Mouse (Mus musculus): Measurements from ENCODE around the gene Npw.

The Npw gene

DNA sequence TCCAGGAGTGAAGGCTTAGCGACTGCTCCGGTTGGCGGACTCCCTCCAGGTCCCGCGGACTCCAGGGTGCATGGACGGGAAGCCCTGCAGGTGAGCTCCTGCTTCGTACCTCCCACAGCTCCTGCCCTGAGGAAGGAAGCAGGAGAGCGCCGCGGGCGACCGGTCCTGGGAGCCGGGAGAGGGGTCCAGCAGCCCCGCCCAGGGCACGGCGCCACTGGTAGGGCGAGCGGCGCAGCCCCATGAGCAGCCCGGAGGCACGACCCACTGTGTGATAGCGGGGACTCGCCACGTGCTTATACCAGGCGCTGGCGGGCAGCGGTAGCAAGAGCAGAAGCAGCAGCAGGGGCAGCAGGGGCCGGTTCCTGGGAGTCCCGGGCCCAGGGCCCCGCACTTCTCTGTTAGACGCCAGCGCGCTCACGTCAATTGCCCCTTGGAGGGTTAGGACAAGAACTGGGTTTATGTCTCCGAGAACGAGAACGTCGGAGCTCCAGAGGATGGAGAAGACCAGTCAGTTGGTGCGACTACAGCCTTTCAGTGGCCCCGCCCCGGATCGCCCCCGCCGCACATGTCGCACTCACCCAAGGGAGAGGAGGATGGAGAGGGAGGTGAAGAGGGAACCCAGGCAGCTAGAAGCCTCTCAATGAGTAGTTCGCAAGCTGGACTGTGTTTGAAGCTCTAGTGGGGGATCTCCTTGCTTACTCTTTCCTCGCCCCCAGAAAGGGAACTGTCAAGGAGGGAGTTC lies at the start of gene Npw:
Npw (minus strand) TSS at position 441 of the 742 bp plus-strand sequence.
- DNase-seq (ENCODE audit: low spot score) = no peak

DNA sequence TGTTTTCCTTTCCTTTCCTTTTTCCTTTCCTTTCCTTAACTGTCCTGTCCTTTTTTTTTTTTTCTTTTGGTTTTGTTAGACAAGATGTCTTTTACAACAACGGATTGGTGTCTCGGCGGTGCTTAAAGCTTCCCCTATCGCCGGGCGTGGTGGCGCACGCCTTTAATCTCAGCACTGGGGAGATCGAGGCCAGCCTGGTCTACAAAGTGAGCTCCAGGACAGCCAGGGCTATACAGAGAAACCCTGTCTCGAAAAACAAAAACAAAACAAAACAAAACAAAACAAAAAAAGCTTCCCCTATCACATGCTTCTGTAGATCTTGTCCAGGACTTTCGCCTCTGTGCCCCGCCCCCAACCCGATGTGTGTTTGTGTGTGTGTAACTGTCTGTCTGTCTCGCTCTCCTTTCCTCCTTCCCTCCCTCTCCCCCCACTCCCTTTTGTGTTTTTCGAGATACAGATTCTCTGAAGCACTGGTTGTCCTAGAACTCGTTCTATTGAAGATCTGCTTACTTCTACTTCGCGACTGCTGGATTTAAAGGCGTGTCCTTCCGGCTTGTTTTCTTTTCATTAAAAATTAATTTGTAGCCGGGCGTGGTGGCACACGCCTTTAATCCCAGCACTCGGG lies 49.7 kb upstream of the Npw start:
- DNase-seq (ENCODE audit: low spot score) = no peak

- DNase-seq (ENCODE audit: low spot score) = peak; percentile 94
Measured at GRCm38 (mm10) chr17:24706982-24707800, 48.9 kb upstream of the Npw start, which contains the start of gene Tbl3. Gene Tbl3 (minus strand): TSS chr17:24707660.

GRCm38 (mm10) chr17:24705821-24706220 lies 47.6 kb upstream of the Npw start:
- DNase-seq (ENCODE audit: low spot score) = no peak

DNA sequence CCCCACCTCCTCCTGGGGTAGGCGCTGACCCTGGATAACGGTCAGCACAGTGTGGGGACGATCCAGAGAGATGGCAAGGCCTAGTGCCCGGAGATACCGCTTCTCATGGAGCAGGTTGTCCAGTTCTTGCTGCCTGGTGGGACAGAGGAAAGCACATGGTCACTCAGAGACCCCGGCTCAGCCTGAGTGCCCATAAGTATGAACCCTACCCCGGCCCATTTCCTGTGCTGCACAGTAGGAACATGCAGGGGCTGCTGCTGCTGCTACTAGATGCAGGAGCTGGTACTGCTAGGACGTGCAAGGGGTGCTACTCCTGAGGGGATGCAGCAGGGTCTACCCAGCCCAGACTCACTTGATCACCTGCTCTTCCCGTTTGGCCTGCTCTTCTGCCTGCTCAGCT lies 43.0 kb upstream of the Npw start:
- no peak for DNase-seq (ENCODE audit: low spot score)

GRCm38 (mm10) chr17:24699473-24699872 lies 41.2 kb upstream of the Npw start:
- no peak for DNase-seq (ENCODE audit: low spot score)

DNA sequence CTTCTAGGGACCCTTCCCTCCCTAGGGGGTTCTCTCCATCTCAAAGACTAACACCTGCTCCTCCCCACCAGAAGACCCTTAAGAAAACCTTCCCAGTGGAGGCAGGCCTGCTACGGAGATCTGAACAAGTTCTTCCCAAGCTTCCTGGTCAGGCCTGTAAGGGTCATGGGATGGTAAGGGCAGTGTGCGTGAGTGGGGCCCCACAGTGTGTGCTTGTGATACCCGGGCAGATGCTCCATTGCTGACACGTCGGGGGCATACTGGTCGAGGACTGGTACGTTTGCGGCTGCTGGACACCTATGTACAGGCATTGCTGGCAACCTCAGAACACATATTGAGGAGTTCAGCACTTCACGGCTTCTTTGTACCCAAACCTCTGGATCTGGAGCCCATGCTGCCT lies 40.5 kb upstream of the Npw start:
- no peak for DNase-seq (ENCODE audit: low spot score)

GRCm38 (mm10) chr17:24697985-24698384 lies 39.7 kb upstream of the Npw start:
- no peak for DNase-seq (ENCODE audit: low spot score)

GRCm38 (mm10) chr17:24696011-24696697 lies 37.9 kb upstream of the Npw start, which contains the start of the genes Gfer and Noxo1:
Gene Gfer (minus strand): TSS chr17:24696156.
Gene Noxo1 (plus strand): TSS chr17:24696234.
- DNase-seq (ENCODE audit: low spot score) = peak; percentile 81

- no peak for DNase-seq (ENCODE audit: low spot score)
Measured at GRCm38 (mm10) chr17:24695326-24696010, 37.2 kb upstream of the Npw start.

DNA sequence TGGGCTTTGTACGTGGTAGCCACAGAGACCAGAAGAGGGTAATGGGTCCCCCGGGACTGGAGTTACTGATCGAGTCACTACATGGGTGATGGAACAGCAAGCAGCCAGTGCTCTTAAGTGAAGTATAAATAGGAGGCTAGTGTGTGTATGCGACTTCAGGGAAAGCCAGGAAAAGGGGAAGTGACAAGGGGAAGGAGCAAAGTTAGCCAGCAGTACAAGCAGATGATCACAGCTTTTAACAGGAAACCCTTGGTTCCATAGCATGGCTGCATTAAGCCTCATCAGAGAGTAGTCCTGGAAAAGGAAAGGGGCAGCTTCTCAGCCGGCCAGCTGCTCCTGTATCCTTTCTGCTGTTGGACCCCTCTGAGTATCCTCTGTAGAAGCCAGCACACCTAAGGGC lies 34.1 kb upstream of the Npw start:
- no peak for DNase-seq (ENCODE audit: low spot score)

DNA sequence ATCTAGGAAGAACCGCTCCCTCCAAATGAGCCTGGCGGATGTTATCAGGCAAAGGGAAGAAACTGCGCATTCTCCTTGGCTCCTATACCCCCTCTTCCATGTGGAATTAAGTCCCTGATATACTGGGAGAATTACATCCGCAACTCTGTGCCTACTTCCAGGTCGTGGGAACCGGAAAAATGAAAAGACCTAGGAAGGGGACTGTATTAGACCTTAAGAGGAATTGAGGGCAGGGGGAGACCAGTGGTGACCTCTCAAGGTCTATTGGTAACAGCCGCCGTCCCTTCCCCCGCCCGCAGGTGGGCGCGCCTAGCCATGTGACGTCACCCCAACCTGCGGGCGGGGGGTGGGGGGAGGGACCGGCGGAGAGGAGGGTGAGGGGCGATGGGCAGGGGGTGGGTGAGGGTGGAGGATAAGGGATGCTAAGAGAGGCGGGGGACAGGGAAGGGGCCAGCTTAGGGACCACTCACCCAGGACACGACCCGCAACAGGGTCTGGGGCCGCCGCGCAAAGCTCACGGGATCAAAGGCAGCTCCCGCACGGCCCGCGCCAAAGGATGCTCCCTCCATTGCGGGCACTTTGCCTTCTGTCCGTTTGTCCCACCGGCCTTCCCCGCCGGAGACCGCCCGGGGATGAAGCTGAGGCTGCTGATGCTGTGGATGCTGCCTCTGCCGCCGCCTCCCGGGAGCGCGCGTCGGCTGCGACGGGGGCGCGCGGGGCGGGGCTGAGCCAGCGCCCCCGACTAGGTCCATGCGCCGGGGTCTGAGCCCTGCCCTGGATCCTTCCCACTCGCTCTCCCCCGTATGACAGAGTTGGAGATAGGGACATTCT lies 31.2 kb upstream of the Npw start, which contains the start of gene Syngr3:
Syngr3 (minus strand) TSS at position 705 of the 831 bp plus-strand sequence.
- no peak for DNase-seq (ENCODE audit: low spot score)

DNA sequence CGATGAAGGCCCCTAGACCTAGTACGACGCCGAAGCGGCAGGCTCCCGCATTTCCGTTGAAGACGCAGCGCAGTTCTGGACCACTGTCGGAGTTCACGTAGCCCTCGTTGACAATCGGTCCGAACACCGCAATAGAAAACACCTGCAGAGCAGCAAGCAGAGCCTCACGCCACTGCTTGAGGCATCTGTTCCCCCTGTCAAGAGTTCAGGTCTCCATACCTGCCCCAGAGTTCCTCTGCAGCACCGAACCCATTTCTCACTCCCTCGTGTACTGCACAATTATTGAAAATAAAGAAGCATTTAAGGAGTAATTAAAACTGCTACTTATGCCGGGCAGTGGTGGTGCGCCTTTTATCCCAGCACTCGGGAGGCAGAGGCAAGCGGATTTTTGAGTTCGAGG lies 29.3 kb upstream of the Npw start:
- DNase-seq (ENCODE audit: low spot score) = no peak

DNA sequence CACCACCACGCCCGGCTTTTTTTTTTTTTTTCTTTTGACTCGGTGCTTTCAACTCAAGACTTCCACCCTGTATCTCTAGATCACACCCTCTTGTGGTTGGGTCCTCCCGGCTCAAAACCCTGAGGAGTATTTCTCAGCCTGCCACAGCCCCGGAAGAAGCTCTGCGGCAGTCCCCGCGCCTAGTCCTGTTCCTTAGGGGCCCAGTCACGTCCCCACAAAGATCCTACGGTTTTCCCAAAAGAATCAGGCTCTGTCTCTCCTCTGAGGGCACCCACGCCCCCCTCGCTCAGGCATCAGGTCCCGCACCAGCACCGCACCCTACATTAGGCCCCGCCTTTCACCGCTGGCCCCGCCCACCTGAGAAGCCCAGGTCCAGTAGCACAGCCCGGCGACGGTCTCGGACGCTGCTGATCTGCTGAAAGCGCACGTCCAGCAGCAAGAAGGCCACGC lies 28.9 kb upstream of the Npw start:
- DNase-seq (ENCODE audit: low spot score) = no peak

GRCm38 (mm10) chr17:24686514-24686913 lies 28.3 kb upstream of the Npw start:
- DNase-seq (ENCODE audit: low spot score) = no peak

DNA sequence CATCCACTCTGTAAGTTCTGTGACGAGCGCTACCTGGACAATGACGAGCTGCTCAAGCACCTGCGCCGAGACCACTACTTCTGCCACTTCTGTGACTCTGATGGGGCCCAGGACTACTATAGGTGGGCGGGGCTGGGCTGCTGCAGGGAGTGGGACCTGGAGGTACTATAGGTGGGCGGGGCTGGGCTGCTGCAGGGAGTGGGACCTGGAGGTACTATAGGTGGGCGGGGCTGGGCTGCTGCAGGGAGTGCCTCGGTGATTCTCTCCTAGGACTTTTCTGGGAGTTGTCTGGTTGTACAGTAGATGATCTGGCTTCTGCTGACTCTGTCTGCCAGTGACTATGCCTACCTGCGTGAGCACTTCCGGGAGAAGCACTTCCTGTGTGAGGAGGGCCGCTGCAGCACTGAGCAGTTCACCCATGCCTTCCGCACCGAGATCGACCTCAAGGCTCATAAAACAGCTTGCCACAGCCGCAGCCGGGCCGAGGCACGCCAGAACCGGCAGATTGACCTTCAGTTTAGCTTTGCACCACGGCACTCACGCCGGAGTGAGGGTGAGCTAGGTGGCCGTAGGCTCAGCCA lies 19.3 kb upstream of the Npw start:
- no peak for DNase-seq (ENCODE audit: low spot score)

DNA sequence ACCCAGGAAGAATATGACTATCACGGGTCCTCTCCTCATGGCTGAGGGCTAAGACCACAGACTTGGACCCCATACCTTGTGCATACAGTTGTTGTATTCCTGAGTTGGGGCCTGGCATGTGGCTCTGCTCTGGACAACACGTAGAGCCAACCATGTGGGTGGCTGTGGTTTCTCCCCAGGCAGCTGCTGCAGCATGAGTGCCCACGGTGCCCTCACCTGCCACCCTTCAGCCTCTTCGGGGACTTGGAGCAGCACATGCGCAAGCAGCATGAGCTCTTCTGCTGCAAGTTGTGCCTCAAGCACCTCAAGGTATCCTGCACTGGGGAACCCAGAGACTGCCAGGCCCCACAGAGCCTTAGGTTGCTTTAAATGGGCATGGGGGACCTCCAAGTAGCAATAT lies 18.6 kb upstream of the Npw start:
- DNase-seq (ENCODE audit: low spot score) = no peak

DNA sequence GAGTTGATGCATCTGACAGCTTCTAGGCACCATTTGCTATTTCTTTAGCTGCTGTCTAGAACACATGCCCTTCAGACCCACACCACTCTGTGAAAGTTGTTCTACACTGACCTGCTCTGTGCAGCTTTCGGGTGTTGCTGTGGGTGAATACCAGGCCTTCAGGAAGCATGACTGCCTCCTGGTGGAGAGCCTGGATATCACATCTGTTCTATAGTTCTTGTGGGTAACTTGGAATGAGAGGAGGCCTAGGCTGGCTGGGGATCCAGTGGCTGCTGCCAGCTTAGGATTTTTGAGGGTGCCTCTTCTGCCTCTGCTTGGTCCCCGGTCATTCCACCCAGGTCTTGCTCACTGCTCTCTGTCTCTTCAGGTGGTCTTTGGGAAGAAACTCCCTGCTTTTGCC lies 17.9 kb upstream of the Npw start:
- DNase-seq (ENCODE audit: low spot score) = no peak

GRCm38 (mm10) chr17:24674277-24674676 lies 16.0 kb upstream of the Npw start:
- DNase-seq (ENCODE audit: low spot score) = no peak

- no peak for DNase-seq (ENCODE audit: low spot score)
Measured at GRCm38 (mm10) chr17:24672141-24672540, 13.9 kb upstream of the Npw start.

Measured in ovary, postnatal 14 days (tissue).